Mouse (Mus musculus) hindbrain, postnatal 0 days (tissue): ENCODE measurements around the gene Tro. TPM values are rescaled to one million over a fixed set of nuclear protein-coding genes. Genes with fewer than 3 reads are reported as not detected.

Experiments used
- ATAC-seq: fragments of 200-750 bp; cut with Nextera tagmentation; 2 replicates; pipeline ENCODE4 v1.8.0; 2017; ENCODE audit warnings: mild to moderate bottlenecking, moderate TSS enrichment, moderate library complexity
- DNase-seq: peaks from one replicate; pipeline ENCODE4 v3.0.0-alpha.2; 2015; ENCODE audit warnings: low spot score
- H3K27ac ChIP-seq: fragments of 300-500 bp; sonication (generic); 2 replicates; pipeline ENCODE4 v1.5.1; 2014; ENCODE audit warnings: mild to moderate bottlenecking
- H3K27me3 ChIP-seq: fragments of 300-500 bp; sonication (generic); 2 replicates; pipeline ENCODE4 v1.6.1; 2014; ENCODE audit warnings: low read length, mixed read lengths; ENCODE audit not compliant: insufficient read depth
- H3K36me3 ChIP-seq: fragments of 300-500 bp; sonication (generic); 2 replicates; pipeline ENCODE4 v1.6.1; 2014; ENCODE audit warnings: low read length, mixed read lengths; ENCODE audit not compliant: insufficient read depth
- H3K4me1 ChIP-seq: fragments of 300-500 bp; sonication (generic); 2 replicates; pipeline ENCODE4 v1.6.1; 2014; ENCODE audit warnings: antibody characterized with exemption, low read length, mixed read lengths; ENCODE audit not compliant: insufficient read depth
- H3K4me2 ChIP-seq: fragments of 300-500 bp; sonication (generic); 2 replicates; pipeline ENCODE4 v1.6.1; 2014; ENCODE audit warnings: low read depth, mild to moderate bottlenecking, low read length, moderate library complexity, mixed read lengths
- H3K4me3 ChIP-seq: fragments of 300-500 bp; sonication (generic); 2 replicates; pipeline ENCODE4 v1.5.1; 2014; ENCODE audit warnings: low read length
- H3K9ac ChIP-seq: fragments of 300-500 bp; sonication (generic); replicated peaks from 2 replicates; pipeline ENCODE4 v1.6.1; 2014; ENCODE audit warnings: mild to moderate bottlenecking, low read length, moderate library complexity, mixed read lengths
- H3K9me3 ChIP-seq: fragments of 300-500 bp; sonication (generic); 2 replicates; pipeline ENCODE4 v1.6.1; 2016; ENCODE audit warnings: low read length, mixed read lengths
- CTCF ChIP-seq: IDR thresholded peaks from 2 replicates; pipeline ENCODE4 v1.5.1; 2016; ENCODE audit warnings: antibody characterized with exemption, control low read depth, low read depth
- WGBS: fragments of 180-500 bp; shearing (Covaris S2); extraction: QIAGEN DNeasy Blood & Tissue Kit; methylation state at CpG from one replicate; pipeline ENCODE4 v1.1.7; 2014; 5-methylcytosine and 5-hydroxymethylcytosine counted together
- polyA plus RNA-seq: library from polyadenylated mRNA; unstranded; fragments of >200 nt; fragmentation: Nextera tagmentation; extraction: Ambion mirVana; gene quantifications from 2 replicates; pipeline ENCODE4 v1.2.1, GENCODE M21; 2015
- total RNA-seq: library from RNA; depleted of rRNA; stranded (reverse); fragments of >200 nt; gene quantifications from 2 replicates; pipeline ENCODE4 v1.2.3, GENCODE M21; 2014; rRNA removed

Tro gene
- total and polyA plus RNA-seq, 2 experiments from 2014 or later, result 74.9 to 171 TPM

DNA sequence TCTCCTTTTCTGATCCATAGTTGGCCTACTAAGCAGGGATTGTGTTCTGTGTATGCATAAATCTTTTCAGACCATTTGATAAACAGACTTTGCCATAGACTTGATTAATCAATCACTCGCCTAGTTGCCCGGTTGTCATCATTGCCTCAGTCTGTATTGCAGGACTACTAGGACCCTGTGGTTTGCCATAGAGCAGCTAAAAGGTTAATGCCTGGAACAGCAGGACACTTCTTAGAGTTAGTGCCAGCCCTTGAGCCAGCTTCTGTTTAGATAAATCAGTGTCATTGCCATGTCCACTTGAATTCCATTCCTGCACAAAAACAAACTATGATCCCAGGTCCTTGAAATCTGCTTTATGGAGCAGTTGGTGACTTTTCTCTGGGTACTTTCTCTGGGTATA, 58.5 kb downstream of the Tro start:
- Histone ChIP-seq H3K4me3 (no peak overlapping the region), H3K27ac (no peak overlapping the region), H3K4me1 (no peaks in the 10 kb centered on the region), H3K27me3 (no peaks in the 10 kb centered on the region), H3K9me3 (no peaks in the 10 kb centered on the region), H3K9ac (no peak overlapping the region), H3K36me3 (no peaks in the 10 kb centered on the region), H3K4me2 (no peak overlapping the region)
- DNase-seq (no peak), ATAC-seq (no peak)
- WGBS, result 68% methylated on average over 2 of the region's 2 CpGs
- TF ChIP-seq CTCF, result no peak

Other genes starting within 250 kb of the Tro start
- 37.0 and 49.7 TPM in 2 replicates for gene Tmem29, start 198.4 kb downstream of the Tro start, total RNA-seq
- 75.5 and 80.5 TPM in 2 replicates for gene Tmem29, start 198.4 kb downstream of the Tro start, polyA plus RNA-seq
- 13.1 and 26.7 TPM in 2 replicates for gene Alas2, start 110.2 kb downstream of the Tro start, total RNA-seq
- gene Alas2, start 110.2 kb downstream of the Tro start, polyA plus RNA-seq, result 7.9 and 9.5 TPM in 2 replicates
- gene Pfkfb1, start 69.4 kb downstream of the Tro start, total RNA-seq, result 3.4 and 3.5 TPM in 2 replicates
- 2.7 and 3.5 TPM in 2 replicates for gene Pfkfb1, start 69.4 kb downstream of the Tro start, polyA plus RNA-seq
- gene Apex2, start 67.7 kb downstream of the Tro start, total RNA-seq, result 15.8 and 17.6 TPM in 2 replicates
- 10.1 and 11.2 TPM in 2 replicates for gene Apex2, start 67.7 kb downstream of the Tro start, polyA plus RNA-seq
- 372 and 376 TPM in 2 replicates for gene Maged2, start 156.8 kb upstream of the Tro start, total RNA-seq
- gene Maged2, start 156.8 kb upstream of the Tro start, polyA plus RNA-seq, result 554 and 583 TPM in 2 replicates